Mouse (Mus musculus) limb, embryonic 11.5 days (tissue): Measurements from ENCODE around the gene Rcc1l. TPM values are rescaled to one million over a fixed set of nuclear protein-coding genes. Genes with fewer than 3 reads are reported as not detected.

ENCODE experiments used
- ATAC-seq: fragments of 200-750 bp; cut with Nextera tagmentation; 2 replicates; pipeline ENCODE4 v1.8.0; 2017; ENCODE audit warnings: low read depth; ENCODE audit not compliant: insufficient number of reproducible peaks, low FRiP score, low TSS enrichment
- DNase-seq: peaks from one replicate; pipeline ENCODE4 v3.0.0-alpha.2; 2015; ENCODE audit warnings: low spot score
- H3K27ac ChIP-seq: fragments of 300-500 bp; sonication (generic); replicated peaks from 2 replicates; pipeline ENCODE4 v1.5.1; 2014; ENCODE audit warnings: low read depth, mild to moderate bottlenecking, low read length
- H3K27me3 ChIP-seq: fragments of 300-500 bp; sonication (generic); 2 replicates; pipeline ENCODE4 v1.6.1; 2014; ENCODE audit warnings: mild to moderate bottlenecking, low read length, mixed read lengths; ENCODE audit not compliant: control insufficient read depth, insufficient read depth
- H3K36me3 ChIP-seq: fragments of 300-500 bp; sonication (generic); 2 replicates; pipeline ENCODE4 v1.6.1; 2014; ENCODE audit warnings: mild to moderate bottlenecking, low read length, moderate library complexity, mixed read lengths; ENCODE audit not compliant: control insufficient read depth, insufficient read depth
- H3K4me1 ChIP-seq: fragments of 300-500 bp; sonication (generic); 2 replicates; pipeline ENCODE4 v1.6.1; 2014; ENCODE audit warnings: low read length, mixed read lengths; ENCODE audit not compliant: control insufficient read depth, insufficient read depth
- H3K4me2 ChIP-seq: fragments of 300-500 bp; sonication (generic); 2 replicates; pipeline ENCODE4 v1.6.1; 2014; ENCODE audit warnings: low read depth, mild to moderate bottlenecking, moderate library complexity; ENCODE audit not compliant: severe bottlenecking
- H3K4me3 ChIP-seq: fragments of 300-500 bp; sonication (generic); 2 replicates; pipeline ENCODE4 v1.5.1; 2014; ENCODE audit warnings: low read depth, low read length
- H3K9ac ChIP-seq: fragments of 300-500 bp; sonication (generic); 2 replicates; pipeline ENCODE4 v1.6.1; 2014; ENCODE audit warnings: mild to moderate bottlenecking, low read length
- H3K9me3 ChIP-seq: fragments of 300-500 bp; sonication (generic); 2 replicates; pipeline ENCODE4 v1.6.1; 2016; ENCODE audit warnings: low read length; ENCODE audit not compliant: control insufficient read depth
- WGBS: fragments of 180-500 bp; shearing (Covaris S2); extraction: QIAGEN DNeasy Blood & Tissue Kit; methylation state at CpG from one replicate; pipeline ENCODE4 v1.1.7; 2014; 5-methylcytosine and 5-hydroxymethylcytosine counted together
- polyA plus RNA-seq: library from polyadenylated mRNA; unstranded; fragments of >200 nt; fragmentation: Nextera tagmentation; extraction: Ambion mirVana; gene quantifications from 2 replicates; pipeline ENCODE4 v1.2.1, GENCODE M21; 2014

Gene Rcc1l
- polyA plus RNA-seq, 1 experiment from 2014 or later: 35.8 TPM

- Histone ChIP-seq H3K9me3 (no peaks in the 10 kb centered on the region; the same call in 1 of the 2 replicates), H3K9ac (no peak overlapping the region), H3K36me3 (peaks cover 6% of the 10 kb centered on the region; the same call in 1 of the 2 replicates), H3K27me3 (no peaks in the 10 kb centered on the region), H3K27ac (no peak overlapping the region), H3K4me3 (no peak overlapping the region), H3K4me2 (no peak overlapping the region), H3K4me1 (no peaks in the 10 kb centered on the region)
- 90% methylated on average over 5 of the region's 5 CpGs for WGBS
- no peak for DNase-seq
- ATAC-seq: no peak
These were observed 38.6 kb downstream of the Rcc1l start for GRCm38 (mm10) chr5:134137933-134138332.

DNA sequence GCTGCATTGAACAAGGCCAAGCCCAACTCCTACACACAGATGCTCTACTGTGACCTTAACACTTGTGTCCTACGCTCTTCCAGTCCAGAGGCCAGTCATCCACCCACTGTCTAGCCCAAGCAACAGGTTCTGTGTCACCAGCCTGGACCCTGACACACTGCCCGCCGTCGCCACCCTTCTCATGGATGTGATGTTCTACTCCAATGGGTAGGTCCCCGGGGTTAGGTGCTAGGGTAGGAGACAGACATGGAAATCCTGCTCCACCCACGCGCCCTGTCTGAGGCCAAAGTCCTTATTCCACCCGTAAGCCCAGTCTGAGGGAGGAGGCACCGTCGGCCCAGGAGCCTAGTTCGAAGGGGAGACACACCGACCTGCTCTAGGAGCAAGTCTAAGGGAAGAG is 40.6 kb downstream of the Rcc1l start:
- WGBS: 95% methylated on average over 12 of the region's 12 CpGs
- no peaks in the 10 kb centered on the region for H3K4me1 ChIP-seq
- H3K36me3 ChIP-seq: peaks cover 6% of the 10 kb centered on the region; the same call in 1 of the 2 replicates
- no peak overlapping the region for H3K9ac ChIP-seq
- DNase-seq (no peak), ATAC-seq (no peak)
- no peak overlapping the region for H3K27ac ChIP-seq
- no peaks in the 10 kb centered on the region for H3K9me3 ChIP-seq
- no peaks in the 10 kb centered on the region for H3K27me3 ChIP-seq
- no peak overlapping the region for H3K4me3 ChIP-seq
- no peak overlapping the region for H3K4me2 ChIP-seq

DNA sequence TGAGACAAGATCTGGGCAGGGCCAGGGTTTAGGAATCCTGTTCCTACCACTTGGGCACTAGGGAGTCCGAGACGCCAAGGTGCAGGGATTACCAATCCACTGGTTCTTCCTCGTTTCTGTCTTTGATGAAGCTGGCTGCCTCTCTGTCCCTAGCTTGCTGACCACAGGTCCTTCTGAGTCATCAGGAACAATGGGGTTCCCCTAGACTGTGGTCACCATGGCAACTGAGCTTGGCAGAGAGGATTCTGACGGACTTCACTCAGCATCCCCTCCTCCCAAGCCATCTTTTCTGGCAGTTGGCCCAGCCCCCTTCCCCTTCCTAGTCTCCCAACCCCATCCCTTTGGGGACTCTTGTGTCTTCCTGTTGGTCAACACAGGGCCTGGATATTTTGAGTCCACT is 45.0 kb downstream of the Rcc1l start:
- H3K4me3 ChIP-seq: no peak overlapping the region
- no peak overlapping the region for H3K9ac ChIP-seq
- DNase-seq (no peak), ATAC-seq (no peak)
- no peak overlapping the region for H3K4me2 ChIP-seq
- H3K9me3 ChIP-seq: no peaks in the 10 kb centered on the region; the same call in 1 of the 2 replicates
- no peak overlapping the region for H3K27ac ChIP-seq
- peaks cover 6% of the 10 kb centered on the region; the same call in 1 of the 2 replicates for H3K36me3 ChIP-seq
- H3K4me1 ChIP-seq: no peaks in the 10 kb centered on the region
- 66% methylated on average over 4 of the region's 4 CpGs for WGBS
- no peaks in the 10 kb centered on the region for H3K27me3 ChIP-seq

GRCm38 (mm10) chr5:134126232-134126631 is 50.3 kb downstream of the Rcc1l start:
- H3K4me3 ChIP-seq: no peak overlapping the region
- WGBS: 88% methylated on average over 2 of the region's 2 CpGs
- H3K9me3 ChIP-seq: no peaks in the 10 kb centered on the region; the same call in 1 of the 2 replicates
- H3K4me2 ChIP-seq: no peak overlapping the region
- ATAC-seq (no peak), DNase-seq (no peak)
- no peaks in the 10 kb centered on the region for H3K4me1 ChIP-seq
- H3K9ac ChIP-seq: no peak overlapping the region
- H3K36me3 ChIP-seq: 0 out of 2 replicates have a peak, but pooled peaks cover 2% of the 10 kb centered on the region
- no peaks in the 10 kb centered on the region for H3K27me3 ChIP-seq
- no peak overlapping the region for H3K27ac ChIP-seq

- no peaks in the 10 kb centered on the region for H3K27me3 ChIP-seq
- no peaks in the 10 kb centered on the region; the same call in 1 of the 2 replicates for H3K9me3 ChIP-seq
- H3K4me1 ChIP-seq: no peaks in the 10 kb centered on the region
- WGBS: 80% methylated on average over 6 of the region's 6 CpGs
- ATAC-seq (no peak), DNase-seq (no peak)
- no peak overlapping the region for H3K27ac ChIP-seq
- H3K4me3 ChIP-seq: no peak overlapping the region
- 0 out of 2 replicates have a peak, but pooled peaks cover 2% of the 10 kb centered on the region for H3K36me3 ChIP-seq
- no peak overlapping the region for H3K9ac ChIP-seq
- H3K4me2 ChIP-seq: no peak overlapping the region
These were observed 52.7 kb downstream of the Rcc1l start for GRCm38 (mm10) chr5:134123846-134124245.

GRCm38 (mm10) chr5:134121893-134122259 is 54.7 kb downstream of the Rcc1l start:
- no peaks in the 10 kb centered on the region for H3K27me3 ChIP-seq
- H3K4me2 ChIP-seq: no peak overlapping the region
- no peak for ATAC-seq
- H3K4me3 ChIP-seq: no peak overlapping the region
- H3K36me3 ChIP-seq: 0 out of 2 replicates have a peak, but pooled peaks cover 2% of the 10 kb centered on the region
- H3K27ac ChIP-seq: no peak overlapping the region
- H3K9ac ChIP-seq: no peak overlapping the region
- no peak for DNase-seq
- WGBS: 86% methylated on average over 4 of the region's 4 CpGs
- H3K4me1 ChIP-seq: no peaks in the 10 kb centered on the region
- H3K9me3 ChIP-seq: no peaks in the 10 kb centered on the region; the same call in 1 of the 2 replicates

- H3K36me3 ChIP-seq: no peaks in the 10 kb centered on the region
- no peak overlapping the region for H3K27ac ChIP-seq
- H3K4me3 ChIP-seq: no peak overlapping the region
- DNase-seq: no peak
- H3K4me2 ChIP-seq: no peak overlapping the region
- H3K4me1 ChIP-seq: no peaks in the 10 kb centered on the region
- no peaks in the 10 kb centered on the region for H3K27me3 ChIP-seq
- H3K9me3 ChIP-seq: no peaks in the 10 kb centered on the region
- no peak for ATAC-seq
- no peak overlapping the region for H3K9ac ChIP-seq
- whole genome bisulfite sequencing: 75% methylated on average over 8 of the region's 9 CpGs
These were observed 55.3 kb downstream of the Rcc1l start for GRCm38 (mm10) chr5:134121138-134121892.

GRCm38 (mm10) chr5:134120135-134120534 is 56.4 kb downstream of the Rcc1l start:
- Histone ChIP-seq H3K4me2 (no peak overlapping the region), H3K27me3 (no peaks in the 10 kb centered on the region), H3K9ac (no peak overlapping the region), H3K9me3 (no peaks in the 10 kb centered on the region), H3K4me1 (no peaks in the 10 kb centered on the region), H3K4me3 (no peak overlapping the region), H3K36me3 (no peaks in the 10 kb centered on the region), H3K27ac (no peak overlapping the region)
- DNase-seq (no peak), ATAC-seq (no peak)
- WGBS: 90% methylated on average over 3 of the region's 3 CpGs
